ENCODE assay signal across 15 mouse cellular contexts in the genomic region with DNA sequence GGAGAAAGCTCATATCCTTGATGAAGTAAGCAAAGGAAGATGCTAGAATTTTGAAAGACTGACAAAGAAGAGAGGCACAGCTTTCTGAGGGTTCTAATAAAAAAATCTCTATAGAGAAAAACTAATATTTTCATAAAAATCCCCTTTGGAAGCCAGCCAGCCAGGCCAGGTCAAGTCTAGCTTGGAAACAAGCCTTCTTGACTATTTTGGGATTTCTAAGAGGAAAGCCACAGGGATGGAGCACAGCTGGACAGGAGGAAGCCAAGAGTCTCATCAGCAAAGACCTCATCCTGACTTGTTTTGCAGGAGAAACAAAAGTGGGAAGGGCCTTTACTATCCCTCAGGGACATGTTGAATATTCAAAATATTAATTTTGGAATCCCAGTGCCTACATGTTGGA.
A peak's percentile ranks its signal among the peaks of the same experiment; 100 is the strongest.
DNase-seq lines count a peak whose midpoint lies in the region; ATAC-seq lines count a peak whose summit lies in the region.
"Had no signal": no experiment of that assay in that cellular context is flagged by ENCODE, and none has a peak within 500 bp of the region (broad histone marks: within the 10 kb centered on the region; RNA-seq: fewer than 3 reads in every experiment).

No protein-coding gene starts in this region.

- H3K4me3 ChIP-seq in heart, embryonic 12.5 days = no peak overlapping the region
- H3K4me3 ChIP-seq: embryonic facial prominence, embryonic 15.5 days; hindbrain, embryonic 10.5 days; liver, embryonic 13.5 days had no signal

- H3K36me3 ChIP-seq in heart, embryonic 12.5 days = no peaks in the 10 kb centered on the region
- H3K36me3 ChIP-seq: embryonic facial prominence, embryonic 15.5 days; hindbrain, embryonic 10.5 days; liver, embryonic 13.5 days had no signal

- no peaks in the 10 kb centered on the region for H3K27me3 ChIP-seq in heart, embryonic 12.5 days (replicated peaks)
- H3K27me3 ChIP-seq: embryonic facial prominence, embryonic 15.5 days; liver, embryonic 13.5 days had no signal

- no peak overlapping the region for H3K4me2 ChIP-seq in heart, embryonic 12.5 days
- H3K4me2 ChIP-seq: embryonic facial prominence, embryonic 15.5 days; liver, embryonic 13.5 days had no signal

- H3K9ac ChIP-seq in heart, embryonic 12.5 days = no peak overlapping the region
- H3K9ac ChIP-seq: embryonic facial prominence, embryonic 15.5 days; forebrain, postnatal 0 days; liver, embryonic 13.5 days had no signal

- peak; percentile 67 to 70 for DNase-seq in heart, adult 18-20 months
- DNase-seq in adipocyte (ENCODE audit: low spot score) = peak; percentile 89
- peak; percentile 66 to 69 for DNase-seq in heart, adult 9 months (ENCODE audit: low spot score in 2 of 2)
- peak; percentile 43 to 62 for DNase-seq in kidney, postnatal 36 days
- no peak for DNase-seq in right cerebral cortex, postnatal 4 days
- DNase-seq in right cerebral cortex, postnatal 25 days = no peak
- no peak for DNase-seq in embryo, embryonic 11 days
- DNase-seq: cerebellum, postnatal 25 days; forebrain, postnatal 0 days; liver, embryonic 13.5 days; thymus, adult 2 months had no signal

- no peaks in the 10 kb centered on the region for H3K4me1 ChIP-seq in heart, embryonic 12.5 days (replicated peaks)
- H3K4me1 ChIP-seq: embryonic facial prominence, embryonic 15.5 days; hindbrain, embryonic 10.5 days; liver, embryonic 13.5 days had no signal

- no peak overlapping the region for H3K27ac ChIP-seq in heart, embryonic 12.5 days (ENCODE audit: poor library complexity, severe bottlenecking)
- H3K27ac ChIP-seq: embryonic facial prominence, embryonic 15.5 days; hindbrain, embryonic 10.5 days; liver, embryonic 13.5 days had no signal

- no peaks in the 10 kb centered on the region for H3K9me3 ChIP-seq in heart, embryonic 12.5 days (replicated peaks)
- H3K9me3 ChIP-seq: liver, embryonic 13.5 days had no signal

- no peak for ATAC-seq in heart, embryonic 12.5 days (ENCODE audit: insufficient number of reproducible peaks, low FRiP score)
- ATAC-seq: forebrain, postnatal 0 days; intestine, postnatal 0 days had no signal

Comparison
In these comparisons a context has a peak if more than half of its experiments do, and no peak if none do; other contexts are left out.
1. DNase-seq: peak in heart, adult 18-20 months (2 of 2), adipocyte (single experiment), heart, adult 9 months (2 of 2) and kidney, postnatal 36 days (2 of 2); none in right cerebral cortex, postnatal 4 days (single experiment), right cerebral cortex, postnatal 25 days (single experiment) and embryo, embryonic 11 days (single experiment).